Mouse (Mus musculus) heart, adult 2 months (tissue): ENCODE results near the gene Ppp2r5d. TPM values are rescaled to one million over a fixed set of nuclear protein-coding genes. Genes with fewer than 3 reads are reported as not detected.

ENCODE experiments used
- DNase-seq, 2 experiments: peaks; one replicate each; pipeline ENCODE4 v3.0.0; 2021
- H3K27ac ChIP-seq: fragments of 200-600 bp; 2 replicates; pipeline ENCODE4 v1.8.1; 2022
- H3K27me3 ChIP-seq: fragments of 200-500 bp; 2 replicates; pipeline ENCODE4 v1.6.1; 2012; ENCODE audit warnings: mild to moderate bottlenecking, low read length, inconsistent platforms, mixed read lengths; ENCODE audit not compliant: control insufficient read depth, insufficient read depth
- H3K36me3 ChIP-seq: fragments of 200-500 bp; 2 replicates; pipeline ENCODE4 v1.6.1; 2012; ENCODE audit warnings: low read length, inconsistent platforms; ENCODE audit not compliant: control insufficient read depth, insufficient read depth
- H3K4me1 ChIP-seq: fragments of 200-500 bp; 2 replicates; pipeline ENCODE4 v1.6.1; 2011; ENCODE audit warnings: low read length; ENCODE audit not compliant: control insufficient read depth, insufficient read depth
- H3K4me3 ChIP-seq: fragments of 200-600 bp; 2 replicates; pipeline ENCODE4 v1.8.1; 2022
- H3K79me2 ChIP-seq: fragments of 200-500 bp; replicated peaks from 2 replicates; pipeline ENCODE4 v1.6.1; 2012; ENCODE audit warnings: mild to moderate bottlenecking, inconsistent platforms, low read length, moderate library complexity, mixed read lengths; ENCODE audit not compliant: control insufficient read depth, insufficient read depth
- H3K9ac ChIP-seq: fragments of 200-500 bp; 2 replicates; pipeline ENCODE4 v1.6.1; 2012; ENCODE audit warnings: low read depth, mild to moderate bottlenecking, control low read depth, inconsistent platforms, low read length, mixed read lengths
- CTCF ChIP-seq: fragments of 200-600 bp; IDR thresholded peaks from 2 replicates; pipeline ENCODE4 v1.8.1; 2022; ENCODE audit warnings: antibody characterized with exemption, mild to moderate bottlenecking, moderate library complexity
- EP300 ChIP-seq: fragments of 200-500 bp; IDR thresholded peaks from 2 replicates; pipeline ENCODE4 v1.6.1; 2011; ENCODE audit warnings: low read depth, low read length, control low read depth; ENCODE audit not compliant: insufficient read depth
- POLR2A ChIP-seq: fragments of 200-500 bp; IDR thresholded peaks from 2 replicates; pipeline ENCODE4 v1.6.1; 2011; ENCODE audit warnings: mild to moderate bottlenecking, low read depth, low read length, control low read depth; ENCODE audit not compliant: insufficient read depth
- WGBS: fragments of 180-500 bp; shearing (Covaris S2); methylation state at CpG from one replicate; pipeline ENCODE4 v1.1.7; 2018; 5-methylcytosine and 5-hydroxymethylcytosine counted together
- intact Hi-C: fragments of 180-260 bp; cut with DNase I; formaldehyde crosslinking; loops from one replicate; pipeline ENCODE4 v1.15.1; 2025
- polyA plus RNA-seq: library from polyadenylated mRNA; depleted of rRNA; stranded (reverse); fragments of >200 nt; gene quantifications from 2 replicates; pipeline ENCODE4 v1.2.3, GENCODE M21; 2012
- total RNA-seq, 2 experiments: library from RNA; stranded (reverse); gene quantifications; 2 replicates each; pipeline ENCODE4 v1.2.3; 2021

Gene Ppp2r5d
- total and polyA plus RNA-seq, 3 experiments: 28.1 to 32.0 (median 30.8) TPM

- no peak overlapping the region for H3K4me3 ChIP-seq
- H3K4me1 ChIP-seq: peaks cover 11% of the 10 kb centered on the region
- no peaks in the 10 kb centered on the region for H3K36me3 ChIP-seq
- TF ChIP-seq POLR2A: no peak
- TF ChIP-seq CTCF: no peak
- no peak for TF ChIP-seq EP300
- H3K27ac ChIP-seq: no peak overlapping the region
- 0 out of 2 replicates have a peak, but pooled peaks cover 3% of the 10 kb centered on the region for H3K79me2 ChIP-seq
- intact Hi-C loops: loop anchor here (2.0 to 10.0 kb wide), 2 partner anchors 20 to 378 kb away; partner anchors contain the start of gene Abcc10
- H3K9ac ChIP-seq: no peak overlapping the region
- DNase-seq: no peak
- WGBS: 71% methylated on average over 5 of the region's 5 CpGs
- no peaks in the 10 kb centered on the region for H3K27me3 ChIP-seq
These were observed 2.4 kb downstream of the Ppp2r5d start for GRCm38 (mm10) chr17:46702506-46702905.

DNA sequence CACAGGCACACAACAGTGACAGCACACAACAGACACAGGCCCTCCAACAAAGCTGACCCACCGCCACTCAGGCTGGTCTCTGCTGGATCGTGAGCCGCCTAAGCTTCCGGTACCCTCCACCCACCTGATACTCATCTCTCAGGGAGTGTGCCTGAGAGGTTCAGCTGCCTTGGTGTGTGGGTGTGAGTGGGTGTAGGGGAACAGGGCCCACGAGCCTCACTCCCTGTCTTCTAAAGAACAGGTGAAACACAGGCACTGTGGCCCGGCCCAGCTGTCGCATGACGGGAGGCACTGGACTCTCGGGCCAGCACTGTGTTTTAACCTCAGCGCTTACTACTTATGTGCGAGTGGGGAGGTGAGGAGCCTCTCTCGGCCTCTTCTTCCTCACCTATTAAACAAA, 2.8 kb downstream of the Ppp2r5d start:
- intact Hi-C loops: loop anchor here (2.0 to 10.0 kb wide), 2 partner anchors 19 to 377 kb away; partner anchors contain the start of gene Abcc10
- no peak for DNase-seq
- WGBS: 84% methylated on average over 12 of the region's 12 CpGs
- Histone ChIP-seq H3K4me3 (no peak overlapping the region), H3K4me1 (peaks cover 11% of the 10 kb centered on the region), H3K79me2 (0 out of 2 replicates have a peak, but pooled peaks cover 3% of the 10 kb centered on the region), H3K36me3 (no peaks in the 10 kb centered on the region), H3K27ac (no peak overlapping the region), H3K9ac (no peak overlapping the region), H3K27me3 (no peaks in the 10 kb centered on the region)
- TF ChIP-seq CTCF (no peak), EP300 (no peak), POLR2A (no peak)

DNA sequence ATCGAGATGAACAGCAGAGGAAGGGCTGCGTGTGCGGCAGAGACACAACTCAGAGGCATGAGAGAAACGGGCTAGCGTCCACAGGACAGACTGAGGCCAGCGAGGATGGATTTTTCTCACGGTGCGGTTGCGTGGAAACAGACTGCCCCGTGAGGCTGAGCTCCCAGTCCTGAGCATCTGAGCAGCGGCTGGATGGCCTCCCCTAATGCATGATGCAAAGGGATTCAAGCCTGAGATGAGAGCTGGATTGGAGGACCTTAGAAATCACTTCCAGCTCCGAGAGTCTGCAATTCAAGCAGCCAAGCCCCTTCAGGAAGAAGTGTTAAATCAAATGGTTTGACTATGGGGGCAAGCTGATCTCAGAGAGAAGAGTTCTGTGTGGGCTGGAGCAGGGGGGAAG, 3.4 kb downstream of the Ppp2r5d start:
- no peak overlapping the region for H3K4me3 ChIP-seq
- WGBS: 42% methylated on average over 12 of the region's 12 CpGs
- 0 out of 2 replicates have a peak, but pooled peaks cover 3% of the 10 kb centered on the region for H3K79me2 ChIP-seq
- H3K27ac ChIP-seq: no peak overlapping the region
- H3K27me3 ChIP-seq: no peaks in the 10 kb centered on the region
- H3K9ac ChIP-seq: 0 out of 2 replicates have a peak overlapping the region, but pooled peaks have one; percentile 6
- peaks cover 9% of the 10 kb centered on the region for H3K4me1 ChIP-seq
- H3K36me3 ChIP-seq: no peaks in the 10 kb centered on the region
- TF ChIP-seq CTCF (no peak), EP300 (no peak), POLR2A (no peak)
- intact Hi-C loops: loop anchor here (10.0 kb wide), 1 partner anchor 377 kb away; the partner anchor contains the start of gene Abcc10
- no peak for DNase-seq

DNA sequence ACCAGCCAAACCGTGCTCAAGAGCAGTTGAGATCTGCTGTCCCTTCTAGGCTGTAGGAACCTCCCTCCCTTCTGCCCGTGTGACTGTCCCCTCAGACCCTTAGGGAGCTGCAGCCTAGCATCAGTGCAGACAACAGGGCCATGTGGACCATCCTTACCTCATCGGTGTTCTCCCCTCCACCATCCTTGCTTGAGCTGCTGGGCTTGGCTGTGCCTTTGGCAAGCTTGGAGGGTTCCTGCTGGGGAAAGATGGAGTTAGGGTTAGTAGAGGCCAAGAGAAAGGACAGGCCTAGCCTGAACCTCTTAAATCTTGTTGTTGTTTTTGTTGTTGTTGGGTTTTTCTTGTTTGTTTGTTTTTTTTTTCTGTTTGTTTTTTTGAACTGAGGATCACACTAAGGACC, 5.0 kb downstream of the Ppp2r5d start:
- Histone ChIP-seq H3K27me3 (no peaks in the 10 kb centered on the region), H3K36me3 (no peaks in the 10 kb centered on the region), H3K4me1 (peaks cover 8% of the 10 kb centered on the region), H3K79me2 (0 out of 2 replicates have a peak, but pooled peaks cover 3% of the 10 kb centered on the region), H3K4me3 (no peak overlapping the region), H3K9ac (no peak overlapping the region), H3K27ac (no peak overlapping the region)
- no peak for TF ChIP-seq POLR2A
- TF ChIP-seq CTCF: no peak
- TF ChIP-seq EP300: no peak
- 82% methylated on average over 3 of the region's 3 CpGs for WGBS
- no peak for DNase-seq
- intact Hi-C loops: loop anchor here (10.0 kb wide), 1 partner anchor 375 kb away; the partner anchor contains the start of gene Abcc10

DNA sequence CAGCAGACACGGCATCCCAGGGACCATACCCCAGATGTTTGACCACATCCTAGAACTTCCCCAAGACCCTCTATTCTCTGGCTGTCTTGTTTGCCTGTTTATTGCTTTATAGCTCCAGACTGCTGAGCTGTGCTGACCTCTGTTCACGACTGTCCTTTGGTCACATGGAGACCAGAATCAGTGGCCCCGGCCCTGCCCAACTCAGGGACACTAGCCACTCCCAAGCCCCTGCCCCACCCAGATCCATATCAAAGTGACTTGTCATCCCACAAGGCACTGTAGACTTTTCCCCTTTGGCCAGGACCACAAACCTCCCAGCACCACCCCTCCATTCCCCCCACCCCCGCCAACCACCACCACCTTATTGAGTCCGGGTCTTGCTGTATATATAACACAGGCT, 5.7 kb downstream of the Ppp2r5d start:
- H3K4me1 ChIP-seq: peaks cover 8% of the 10 kb centered on the region
- H3K27ac ChIP-seq: no peak overlapping the region
- intact Hi-C loops: no loop called here
- H3K27me3 ChIP-seq: no peaks in the 10 kb centered on the region
- H3K79me2 ChIP-seq: 0 out of 2 replicates have a peak, but pooled peaks cover 3% of the 10 kb centered on the region
- no peak for TF ChIP-seq POLR2A
- TF ChIP-seq EP300: no peak
- TF ChIP-seq CTCF: no peak
- H3K9ac ChIP-seq: no peak overlapping the region
- H3K36me3 ChIP-seq: no peaks in the 10 kb centered on the region
- WGBS: 86% methylated on average over 5 of the region's 5 CpGs
- no peak overlapping the region for H3K4me3 ChIP-seq
- no peak for DNase-seq

DNA sequence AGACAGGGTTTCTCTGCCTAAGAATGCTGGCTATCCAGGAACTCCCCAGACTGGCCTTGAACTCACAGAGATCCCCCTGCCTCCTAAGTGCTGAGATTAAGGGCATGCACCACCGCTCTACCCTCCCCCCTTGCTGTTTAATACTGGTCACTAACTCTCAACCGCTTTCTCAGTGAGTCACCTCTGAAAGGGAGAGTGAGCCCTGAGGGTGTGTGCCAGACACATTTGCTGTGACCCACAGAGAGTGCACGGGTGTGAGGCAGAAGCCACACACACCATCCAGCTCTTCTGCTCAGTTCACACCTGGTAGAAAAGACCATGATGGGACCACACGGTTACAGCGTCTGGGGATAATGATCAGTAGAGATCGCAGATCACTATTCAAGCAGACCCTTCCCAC, 6.4 kb downstream of the Ppp2r5d start:
- Histone ChIP-seq H3K4me1 (peaks cover 5% of the 10 kb centered on the region), H3K4me3 (no peak overlapping the region), H3K27me3 (no peaks in the 10 kb centered on the region), H3K27ac (no peak overlapping the region), H3K79me2 (0 out of 2 replicates have a peak, but pooled peaks cover 3% of the 10 kb centered on the region), H3K9ac (no peak overlapping the region), H3K36me3 (no peaks in the 10 kb centered on the region)
- WGBS: 84% methylated on average over 6 of the region's 6 CpGs
- no peak for TF ChIP-seq POLR2A
- no peak for TF ChIP-seq CTCF
- no peak for TF ChIP-seq EP300
- DNase-seq: no peak
- intact Hi-C loops: no loop called here
